Mouse (Mus musculus) embryo, embryonic 11 days (tissue): ENCODE data around the gene Slc25a48.

ENCODE experiments used
- DNase-seq: peaks from one replicate; pipeline ENCODE4 v3.0.0-alpha.2; 2015

Gene Slc25a48

DNA sequence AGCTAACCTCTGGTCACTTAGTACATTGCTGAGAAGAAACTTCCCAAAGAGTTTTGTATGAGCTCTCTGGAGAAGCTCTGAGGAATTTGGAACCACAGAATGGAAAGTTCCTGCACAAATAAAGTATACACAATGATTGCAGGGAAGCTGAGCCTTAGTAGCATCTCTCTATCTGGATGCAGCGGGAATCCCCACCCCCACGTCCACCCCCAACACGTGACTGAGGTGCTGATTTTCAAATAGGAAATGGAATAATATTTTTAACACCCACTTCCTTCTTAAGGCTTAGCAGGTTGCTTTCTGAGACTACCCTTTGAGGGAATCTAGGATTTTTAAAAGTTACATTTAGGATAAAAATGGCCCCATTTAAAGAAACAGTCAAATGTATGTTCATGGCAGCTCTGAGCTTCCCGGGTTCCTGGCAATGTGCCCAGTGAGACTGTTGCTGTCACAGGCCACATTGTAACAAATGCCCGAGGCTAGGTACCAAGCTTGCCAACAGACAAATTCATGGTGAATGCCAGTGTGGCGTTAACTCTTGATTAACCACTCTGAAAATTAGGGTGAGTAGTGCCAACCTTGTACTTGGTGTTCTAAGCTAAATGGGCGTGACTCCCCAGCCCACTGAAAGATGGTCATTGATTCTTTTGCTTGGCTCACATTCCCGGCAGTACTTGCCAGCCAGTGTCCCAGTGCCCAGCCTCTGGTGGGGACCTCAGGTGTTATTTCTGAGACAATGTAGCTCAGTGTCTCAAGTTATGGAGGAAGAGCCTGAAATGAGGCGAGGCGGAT lies 11.3 kb downstream of the Slc25a48 start:
- no peak for DNase-seq

- DNase-seq: no peak
Measured at GRCm38 (mm10) chr13:56450035-56450434, 11.9 kb downstream of the Slc25a48 start.

DNA sequence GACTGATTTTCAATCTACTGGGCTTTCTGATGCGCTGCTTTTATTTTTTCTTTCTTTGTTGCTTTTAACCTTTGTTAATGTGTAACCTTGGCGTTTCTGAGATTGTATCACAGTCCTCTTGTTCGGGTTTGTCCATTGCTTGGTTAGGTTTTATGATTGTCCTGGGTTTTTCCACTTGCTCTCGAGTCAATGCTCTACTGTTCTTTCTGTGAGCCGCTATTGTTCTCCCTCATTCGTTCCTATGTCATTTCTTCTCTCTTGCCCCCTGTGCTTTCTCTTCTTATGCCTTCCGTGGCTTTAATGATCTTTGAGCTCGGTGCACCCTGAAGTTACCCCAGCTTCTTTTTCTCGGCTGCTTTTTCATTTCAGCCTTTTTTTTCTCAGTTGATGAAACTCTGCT lies 19.8 kb downstream of the Slc25a48 start:
- no peak for DNase-seq

DNA sequence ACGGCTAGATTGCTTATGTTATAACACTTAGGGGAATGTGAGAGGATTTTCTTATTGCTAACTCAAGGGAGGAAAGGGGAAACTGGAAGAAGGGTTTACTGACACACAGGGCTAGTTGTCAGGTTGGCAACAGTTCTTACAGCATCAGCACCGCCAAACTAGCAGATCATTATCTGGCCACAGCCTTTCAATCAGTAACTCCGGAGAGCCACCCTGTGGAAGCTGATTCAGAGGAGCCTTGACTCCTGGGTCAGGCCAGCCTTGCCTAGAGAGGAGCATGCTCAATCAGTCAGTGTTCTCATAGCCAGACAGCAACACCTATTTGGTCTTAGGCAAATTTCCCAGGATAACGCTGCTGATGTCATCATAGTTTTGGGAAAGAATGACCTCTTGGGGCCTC lies 23.3 kb downstream of the Slc25a48 start:
- no peak for DNase-seq

DNA sequence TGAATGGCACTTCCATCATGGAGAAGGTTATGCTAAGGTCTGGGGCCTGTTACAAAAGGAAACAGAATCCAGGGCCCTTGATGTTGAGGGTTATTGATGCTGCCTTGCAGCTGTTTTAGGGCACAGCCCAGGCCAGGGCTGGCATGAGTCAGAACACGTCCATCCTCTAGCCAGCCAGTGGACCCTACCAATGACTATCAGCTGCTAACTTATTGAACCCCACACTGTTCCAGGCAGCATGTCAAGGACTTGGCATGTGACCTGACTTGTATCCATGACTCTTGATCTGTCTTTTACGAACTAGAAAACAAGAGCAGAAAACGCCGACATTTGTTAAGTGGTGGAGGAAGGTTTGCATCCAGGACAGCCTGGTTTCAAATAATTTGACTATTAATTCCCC lies 24.6 kb downstream of the Slc25a48 start:
- no peak for DNase-seq

DNA sequence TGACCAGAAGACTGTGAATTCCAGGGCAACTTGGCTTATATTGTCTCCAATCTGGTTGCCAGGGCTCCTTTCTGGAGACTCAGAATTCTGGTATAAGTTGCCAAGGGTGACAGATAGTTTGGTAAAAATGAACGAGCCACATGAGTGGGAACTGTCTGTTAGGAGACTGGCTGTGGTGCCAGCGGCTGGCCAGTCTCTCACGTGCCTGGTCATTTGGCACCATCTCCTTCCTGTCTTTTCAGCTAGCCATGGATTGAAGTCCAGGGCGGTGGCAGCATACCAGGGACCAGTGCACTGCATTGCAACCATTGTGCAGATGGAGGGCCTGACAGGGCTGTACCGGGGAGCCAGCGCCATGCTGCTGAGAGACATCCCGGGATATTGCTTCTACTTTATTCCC lies 25.1 kb downstream of the Slc25a48 start:
- DNase-seq: no peak

- no peak for DNase-seq
Measured at GRCm38 (mm10) chr13:56463750-56464149, 25.6 kb downstream of the Slc25a48 start.

DNA sequence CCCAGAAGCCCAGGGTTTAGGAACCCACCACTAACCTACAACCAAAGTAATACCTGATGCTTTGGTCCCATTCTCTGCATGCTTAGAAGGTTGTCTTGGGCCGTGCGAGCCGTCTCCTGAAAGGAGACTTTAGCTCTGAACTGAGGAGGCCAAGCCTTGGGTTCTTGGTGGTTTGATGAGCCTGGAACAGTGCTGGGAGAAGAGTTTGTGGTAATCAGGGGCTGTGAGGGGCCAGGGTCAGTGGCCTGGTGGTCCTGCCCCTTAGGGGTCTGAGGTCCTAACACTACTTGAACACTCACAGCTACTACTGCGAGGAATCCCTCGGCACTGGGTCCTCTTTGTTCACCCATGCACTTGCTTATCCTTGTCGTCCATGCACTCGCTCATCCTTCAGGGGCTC lies 29.6 kb downstream of the Slc25a48 start:
- no peak for DNase-seq

DNA sequence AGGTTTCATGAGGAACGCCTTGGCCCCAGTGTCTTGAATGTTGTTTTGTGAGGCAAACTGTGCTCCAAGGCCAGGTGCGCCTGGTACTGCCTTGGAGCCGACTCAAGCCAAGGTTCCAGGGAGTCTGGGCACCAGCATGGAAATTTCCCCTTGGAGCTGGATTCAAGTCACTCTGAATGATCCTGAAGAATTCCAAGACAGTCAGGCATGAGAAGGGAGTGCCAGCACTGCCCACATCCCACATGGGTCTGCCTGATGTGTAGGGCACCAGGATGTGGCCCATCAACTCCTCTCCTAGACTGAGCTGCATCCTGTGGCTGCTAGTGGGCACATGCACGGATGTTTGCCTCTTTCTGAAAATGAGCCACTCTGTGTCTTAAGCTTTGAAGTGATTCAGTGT lies 30.4 kb downstream of the Slc25a48 start:
- DNase-seq: no peak

- no peak for DNase-seq
Measured at GRCm38 (mm10) chr13:56471211-56471610, 33.1 kb downstream of the Slc25a48 start.

DNA sequence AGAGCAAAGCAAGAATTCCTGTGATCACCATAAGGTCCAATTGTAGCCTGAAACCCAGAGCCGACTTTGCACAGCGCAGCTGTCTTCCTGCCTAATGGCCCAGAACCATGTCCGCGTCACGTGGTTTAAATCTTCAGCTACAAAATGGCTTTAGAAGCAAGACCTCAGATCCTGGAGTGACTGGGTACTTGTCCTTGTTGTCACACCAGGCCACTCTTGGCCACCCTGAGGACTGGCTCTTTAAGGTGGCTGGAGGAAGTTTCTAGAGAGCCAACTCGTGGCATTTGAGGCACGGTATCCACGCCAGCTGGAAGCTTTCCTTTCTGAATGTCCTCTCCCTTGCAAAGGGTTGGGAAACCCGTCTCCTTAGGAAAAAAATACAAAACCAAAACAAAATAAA lies 33.8 kb downstream of the Slc25a48 start:
- DNase-seq: no peak

DNA sequence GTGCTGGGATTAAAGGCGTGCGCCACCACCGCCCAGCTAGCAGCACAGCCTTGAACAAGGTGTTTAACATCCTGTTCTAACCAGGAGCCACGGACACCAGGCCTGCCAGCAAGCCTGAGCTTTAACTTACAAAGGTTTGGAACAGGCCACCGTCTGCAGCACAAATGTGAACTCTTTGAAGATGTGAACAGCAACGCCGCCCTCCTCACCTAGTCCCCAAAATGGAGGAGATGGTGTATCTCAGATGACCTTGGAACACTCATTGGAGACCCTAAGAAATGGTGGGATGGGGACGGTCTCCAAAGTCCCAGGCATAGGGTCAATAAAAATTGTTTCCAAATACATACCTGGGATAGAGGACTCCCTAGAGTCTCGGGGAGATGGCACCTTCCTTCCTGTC lies 34.5 kb downstream of the Slc25a48 start:
- no peak for DNase-seq

GRCm38 (mm10) chr13:56475363-56475762 lies 37.2 kb downstream of the Slc25a48 start:
- peak; percentile 79 for DNase-seq

DNA sequence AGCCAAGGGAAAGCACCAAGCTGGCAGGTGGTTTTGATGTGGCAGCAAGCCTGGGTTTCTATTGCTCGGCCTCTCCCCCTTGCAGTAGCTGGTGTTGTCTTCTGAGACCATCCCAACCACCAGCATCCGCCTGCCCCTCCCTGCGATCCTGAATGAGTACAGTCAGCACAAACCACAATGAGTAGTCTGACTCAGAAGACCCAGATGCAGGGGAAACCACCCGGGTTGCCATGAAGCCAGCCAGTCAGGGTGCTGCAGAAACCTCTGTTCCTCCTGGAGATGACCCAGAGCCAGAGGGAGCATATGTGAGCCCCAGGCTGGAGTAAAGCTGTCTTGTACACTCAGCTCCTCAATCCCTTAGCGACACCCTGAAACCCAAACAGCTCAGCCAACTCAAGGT lies 38.6 kb downstream of the Slc25a48 start:
- DNase-seq: no peak

GRCm38 (mm10) chr13:56477271-56477670 lies 39.1 kb downstream of the Slc25a48 start:
- no peak for DNase-seq

DNA sequence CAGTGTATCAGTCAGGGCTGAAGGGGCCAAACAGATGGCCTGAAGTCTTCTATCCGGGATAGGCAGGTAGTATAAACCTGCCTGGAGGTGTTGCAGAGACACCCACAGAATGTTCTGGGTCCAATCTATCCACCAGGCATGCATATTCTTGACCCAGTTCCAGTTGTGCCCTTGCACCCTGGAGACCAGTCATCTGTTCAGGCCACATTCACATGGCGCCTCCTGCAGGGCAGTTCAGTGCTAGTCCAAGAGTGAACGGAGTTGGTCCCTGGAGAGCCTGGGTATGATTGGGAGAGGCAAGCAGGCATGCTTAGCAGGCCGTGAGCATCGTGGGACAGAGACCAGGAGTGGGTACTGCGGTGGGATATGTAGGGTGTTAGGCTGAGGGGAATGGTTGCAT lies 39.9 kb downstream of the Slc25a48 start:
- no peak for DNase-seq

DNA sequence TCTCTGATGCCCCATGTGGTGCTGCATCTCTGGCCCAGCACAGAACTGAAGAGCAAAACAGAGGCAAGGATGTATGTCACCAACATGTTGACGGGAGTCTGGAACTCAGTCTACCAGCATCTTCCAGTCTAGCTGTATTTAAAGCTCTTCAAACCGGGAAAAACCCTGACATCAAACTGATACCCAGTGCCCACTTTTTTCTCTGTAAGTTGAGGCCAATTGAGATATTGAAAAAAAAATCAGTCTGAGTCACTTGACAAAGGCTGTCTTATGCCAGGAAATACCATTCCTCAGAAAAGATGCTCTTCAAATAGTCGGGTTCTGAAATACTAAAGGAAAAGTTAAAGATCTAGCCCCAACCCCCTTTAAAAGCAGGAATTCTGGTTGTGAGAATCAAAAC lies 44.0 kb downstream of the Slc25a48 start, which contains the start of gene Il9:
Il9 (minus strand) TSS at position 101 of the 400 bp plus-strand sequence.
- DNase-seq: no peak

DNA sequence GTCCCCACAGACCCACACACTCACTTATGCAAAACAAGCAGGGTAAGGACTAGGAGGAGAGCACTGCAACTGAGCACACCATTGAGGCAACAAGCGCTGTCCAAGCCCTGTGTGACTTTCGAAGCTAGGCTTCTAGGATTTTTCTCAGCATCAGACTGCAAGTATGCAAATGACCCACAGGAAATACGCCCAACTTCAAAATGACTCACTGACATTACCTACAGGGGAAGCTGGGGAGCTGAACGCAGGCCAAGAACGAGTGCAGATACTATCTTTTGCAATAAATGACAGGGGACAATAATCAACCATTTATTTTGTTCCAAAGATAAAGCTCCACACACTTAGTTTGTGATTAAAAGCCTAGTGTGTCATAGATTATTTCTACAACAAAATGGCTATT lies 49.9 kb downstream of the Slc25a48 start:
- no peak for DNase-seq

DNA sequence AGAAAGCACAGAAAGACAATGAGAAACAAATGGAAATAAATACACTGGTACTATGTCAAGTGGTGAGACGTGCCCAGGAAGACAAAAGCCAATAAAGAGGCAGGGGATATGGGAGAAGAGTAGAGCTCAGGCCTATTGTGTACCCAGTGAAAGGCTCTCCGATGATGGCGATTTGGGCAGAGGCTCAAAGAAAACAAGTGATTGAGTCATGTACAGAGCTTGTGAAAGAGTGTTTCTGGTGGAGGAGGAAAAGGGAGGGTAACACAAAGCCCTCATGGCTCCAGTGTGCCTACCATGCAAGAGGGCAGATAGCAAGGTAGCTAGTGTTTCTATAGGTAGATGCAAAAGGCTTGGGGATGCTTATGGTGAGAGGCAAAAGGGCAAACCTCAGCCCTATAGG lies 56.3 kb downstream of the Slc25a48 start:
- DNase-seq: no peak

- DNase-seq: peak; percentile 34
Measured at GRCm38 (mm10) chr13:56500132-56500531, 62.0 kb downstream of the Slc25a48 start.

DNA sequence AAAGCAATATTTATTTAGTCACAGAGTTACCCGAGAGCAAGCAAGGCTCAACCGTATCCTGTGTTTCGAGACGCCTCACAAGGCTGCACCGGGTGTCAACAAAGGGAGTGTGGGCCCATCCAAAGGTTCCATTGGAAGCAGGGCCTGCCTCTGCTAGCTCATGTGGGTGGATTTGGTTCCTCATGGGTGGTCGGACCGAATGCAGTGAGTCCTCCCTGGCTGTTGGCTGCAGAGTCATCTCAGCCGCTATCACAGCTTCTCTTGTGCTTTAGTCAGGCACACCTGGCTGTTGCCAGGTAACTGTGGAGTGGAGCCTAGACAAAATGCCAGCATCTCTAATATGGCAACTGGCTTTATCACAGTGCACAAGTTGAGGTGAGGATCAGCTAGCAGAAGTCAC lies 62.5 kb downstream of the Slc25a48 start:
- DNase-seq: no peak

GRCm38 (mm10) chr13:56501866-56502420 lies 63.8 kb downstream of the Slc25a48 start:
- DNase-seq: no peak

DNA sequence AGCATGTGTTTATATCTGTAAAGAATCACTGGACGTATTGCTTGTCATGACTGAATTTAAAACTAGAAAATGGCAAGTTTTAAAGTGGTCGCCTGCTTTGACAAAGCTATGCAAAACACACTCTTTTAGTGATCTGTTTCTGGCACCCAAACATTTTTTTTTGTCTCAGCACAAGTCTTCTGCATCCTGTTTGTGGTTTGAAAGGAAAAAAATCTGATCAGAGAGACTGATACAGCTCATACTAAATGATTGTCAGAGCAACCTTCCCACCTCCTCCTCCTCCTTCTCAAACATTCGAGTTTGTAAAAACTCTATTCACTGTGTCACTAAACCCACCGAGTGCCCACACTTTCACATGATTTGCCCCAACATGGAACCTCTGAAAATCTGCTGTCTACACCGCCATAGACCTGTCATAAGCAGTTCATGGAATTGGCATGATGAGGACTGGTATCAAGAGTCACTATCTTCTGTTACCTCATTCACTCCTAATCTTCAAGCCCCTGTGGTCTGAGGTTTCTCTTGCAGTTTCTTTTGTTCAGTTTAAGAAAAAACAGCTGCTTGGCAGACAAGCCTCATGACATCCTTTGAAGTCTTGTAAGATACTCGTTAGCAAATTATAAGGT lies 68.8 kb downstream of the Slc25a48 start:
- DNase-seq: no peak

DNA sequence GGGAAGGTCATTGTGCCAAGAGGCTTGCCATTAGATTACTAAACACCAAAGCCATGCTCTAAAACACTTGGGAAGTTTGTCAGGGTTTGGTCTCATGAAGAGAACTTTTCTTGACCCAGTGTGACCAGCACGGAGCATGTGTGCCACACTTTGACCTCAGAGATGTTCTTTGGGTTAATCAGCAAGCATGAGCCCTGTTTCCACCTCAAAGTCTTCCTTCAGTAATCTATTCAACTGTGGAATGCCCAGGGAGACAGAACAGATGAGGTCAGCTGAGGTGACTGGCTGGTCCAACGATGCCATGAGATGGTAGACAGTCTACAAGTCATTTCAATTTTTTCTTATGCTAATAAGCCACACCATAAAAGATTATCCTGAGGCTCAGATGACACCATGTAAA lies 71.6 kb downstream of the Slc25a48 start:
- no peak for DNase-seq
